Mouse (Mus musculus) CH12.LX (cell line): Measurements from ENCODE around the gene C1qtnf9. TPM values are rescaled to one million over a fixed set of nuclear protein-coding genes. Genes with fewer than 3 reads are reported as not detected.

Experiments used
- DNase-seq: peaks from one replicate; pipeline ENCODE4 v3.0.0-alpha.2; 2013; ENCODE audit errors: extremely low read depth
- H3K27ac ChIP-seq: 2 replicates; pipeline ENCODE4 v1.5.1; 2012; ENCODE audit warnings: low read depth, mild to moderate bottlenecking, control low read depth, moderate library complexity; ENCODE audit not compliant: insufficient read depth
- H3K27me3 ChIP-seq: replicated peaks from 2 replicates; pipeline ENCODE3; 2012; ENCODE audit warnings: inconsistent platforms
- H3K36me3 ChIP-seq, 2 experiments: replicated peaks in 1 of 2; 2 replicates each; pipeline versions ENCODE3 to v1.6.1; 2012; ENCODE audit warnings: inconsistent platforms in 1 of 2, low read length in 1 of 2, mild to moderate bottlenecking in 1 of 2, mixed read lengths in 1 of 2, moderate library complexity in 1 of 2; ENCODE audit not compliant: control insufficient read depth in 1 of 2, insufficient read depth in 1 of 2
- H3K4me1 ChIP-seq, 2 experiments: 2 replicates each; pipeline ENCODE4 v1.6.1; 2012; ENCODE audit warnings: inconsistent platforms in 1 of 2, moderate library complexity in 1 of 2; ENCODE audit not compliant: insufficient read depth in 2 of 2, control insufficient read depth in 1 of 2
- H3K4me2 ChIP-seq: 2 replicates; pipeline ENCODE4 v1.6.1; 2012; ENCODE audit warnings: low read depth, mild to moderate bottlenecking, control low read depth; ENCODE audit not compliant: poor library complexity, insufficient read depth, severe bottlenecking
- H3K4me3 ChIP-seq, 3 experiments: fragments of 150-350 bp in 1 of 3; sonication (generic) in 1 of 3; replicated peaks in 1 of 3; 2 replicates each; pipeline versions ENCODE3 to v1.5.1; 2011 to 2012; ENCODE audit warnings: low read depth in 2 of 3, low read length in 2 of 3, mild to moderate bottlenecking in 2 of 3, moderate library complexity in 2 of 3, control low read depth in 1 of 3, improper control_type of control experiment in 1 of 3, inconsistent platforms in 1 of 3, mixed read lengths in 1 of 3; ENCODE audit not compliant: poor library complexity in 1 of 3
- H3K79me2 ChIP-seq: replicated peaks from 2 replicates; pipeline ENCODE4 v1.6.1; 2012; ENCODE audit warnings: mild to moderate bottlenecking, moderate library complexity; ENCODE audit not compliant: control insufficient read depth, poor library complexity, insufficient read depth, severe bottlenecking; ENCODE audit errors: extremely low read depth
- H3K9ac ChIP-seq: 2 replicates; pipeline ENCODE4 v1.6.1; 2012; ENCODE audit warnings: low read depth, mild to moderate bottlenecking, control low read depth, moderate library complexity; ENCODE audit not compliant: insufficient read depth
- H3K9me3 ChIP-seq: replicated peaks from 2 replicates; pipeline ENCODE3; 2012; ENCODE audit warnings: low read length, inconsistent platforms, mixed read lengths
- BHLHE40 ChIP-seq: IDR thresholded peaks from 2 replicates; pipeline ENCODE4 v1.6.1; 2011; ENCODE audit warnings: mild to moderate bottlenecking, low read depth, low read length, improper control_type of control experiment
- CHD1 ChIP-seq: IDR thresholded peaks from 2 replicates; pipeline ENCODE4 v1.6.1; 2012; ENCODE audit warnings: low read depth, low read length, improper control_type of control experiment, inconsistent platforms
- CTCF ChIP-seq, 2 experiments: IDR thresholded peaks in 1 of 2; conservative IDR thresholded peaks in 1 of 2; 2 replicates each; pipeline ENCODE4 v1.5.1; 2011 to 2012; ENCODE audit warnings: low read depth in 2 of 2, low read length in 2 of 2, improper control_type of control experiment in 1 of 2, inconsistent platforms in 1 of 2, mild to moderate bottlenecking in 1 of 2, moderate library complexity in 1 of 2
- E2F4 ChIP-seq: IDR thresholded peaks from 2 replicates; pipeline ENCODE4 v1.6.1; 2011; ENCODE audit warnings: low read depth, low read length, improper control_type of control experiment; ENCODE audit not compliant: insufficient replicate concordance
- ELF1 ChIP-seq: IDR thresholded peaks from 2 replicates; pipeline ENCODE4 v1.6.1; 2014; ENCODE audit warnings: low read depth, mild to moderate bottlenecking, inconsistent platforms, low read length, improper control_type of control experiment
- ETS1 ChIP-seq: conservative IDR thresholded peaks from 2 replicates; pipeline ENCODE4 v1.6.1; 2012; ENCODE audit warnings: low read depth, mild to moderate bottlenecking, inconsistent platforms, low read length, improper control_type of control experiment, moderate library complexity
- HCFC1 ChIP-seq: IDR thresholded peaks from 2 replicates; pipeline ENCODE4 v1.6.1; 2012; ENCODE audit warnings: low read depth, mild to moderate bottlenecking, inconsistent platforms, low read length, improper control_type of control experiment
- IRF4 ChIP-seq: IDR thresholded peaks from 2 replicates; pipeline ENCODE4 v1.6.1; 2014; ENCODE audit warnings: low read depth, mild to moderate bottlenecking, inconsistent platforms, low read length, improper control_type of control experiment
- KAT2A ChIP-seq: IDR thresholded peaks from 2 replicates; pipeline ENCODE4 v1.6.1; 2012; ENCODE audit warnings: low read length, improper control_type of control experiment, inconsistent platforms; ENCODE audit not compliant: insufficient replicate concordance
- MAFK ChIP-seq: IDR thresholded peaks from 2 replicates; pipeline ENCODE4 v1.6.1; 2011; ENCODE audit warnings: low read length, improper control_type of control experiment; ENCODE audit not compliant: insufficient replicate concordance
- MAX ChIP-seq: IDR thresholded peaks from 2 replicates; pipeline ENCODE4 v1.6.1; 2011; ENCODE audit warnings: low read length, improper control_type of control experiment
- MAZ ChIP-seq: IDR thresholded peaks from 2 replicates; pipeline ENCODE4 v1.6.1; 2012; ENCODE audit warnings: low read depth, mild to moderate bottlenecking, inconsistent platforms, low read length, improper control_type of control experiment, moderate library complexity
- MEF2A ChIP-seq: IDR thresholded peaks from 2 replicates; pipeline ENCODE4 v1.6.1; 2014; ENCODE audit warnings: low read depth, mild to moderate bottlenecking, inconsistent platforms, low read length, improper control_type of control experiment, borderline replicate concordance
- MXI1 ChIP-seq: IDR thresholded peaks from 2 replicates; pipeline ENCODE4 v1.6.1; 2011; ENCODE audit warnings: mild to moderate bottlenecking, low read depth, low read length, improper control_type of control experiment
- NRF1 ChIP-seq: IDR thresholded peaks from 2 replicates; pipeline ENCODE4 v1.6.1; 2014; ENCODE audit warnings: low read depth, mild to moderate bottlenecking, inconsistent platforms, low read length, improper control_type of control experiment, moderate library complexity
- PAX5 ChIP-seq: IDR thresholded peaks from 2 replicates; pipeline ENCODE4 v1.6.1; 2012; ENCODE audit warnings: low read length, inconsistent platforms, mixed read lengths
- RAD21 ChIP-seq: IDR thresholded peaks from 2 replicates; pipeline ENCODE4 v1.6.1; 2011; ENCODE audit warnings: low read depth, mild to moderate bottlenecking, low read length, improper control_type of control experiment, moderate library complexity
- RCOR1 ChIP-seq: conservative IDR thresholded peaks from 2 replicates; pipeline ENCODE4 v1.6.1; 2012; ENCODE audit warnings: low read depth, mild to moderate bottlenecking, inconsistent platforms, low read length, improper control_type of control experiment
- SMC3 ChIP-seq: IDR thresholded peaks from 2 replicates; pipeline ENCODE4 v1.6.1; 2011; ENCODE audit warnings: low read depth, low read length, improper control_type of control experiment
- TBP ChIP-seq: conservative IDR thresholded peaks from 2 replicates; pipeline ENCODE4 v1.6.1; 2011; ENCODE audit warnings: low read depth, low read length, improper control_type of control experiment
- USF1 ChIP-seq: IDR thresholded peaks from 2 replicates; pipeline ENCODE4 v1.6.1; 2014; ENCODE audit warnings: low read depth, mild to moderate bottlenecking, inconsistent platforms, low read length, improper control_type of control experiment
- USF2 ChIP-seq: conservative IDR thresholded peaks from 2 replicates; pipeline ENCODE4 v1.6.1; 2011; ENCODE audit warnings: low read depth, low read length, improper control_type of control experiment
- ZC3H11A ChIP-seq: IDR thresholded peaks from 2 replicates; pipeline ENCODE4 v1.6.1; 2012; ENCODE audit warnings: low read depth, mild to moderate bottlenecking, inconsistent platforms, low read length, improper control_type of control experiment
- ZNF384 ChIP-seq: IDR thresholded peaks from 2 replicates; pipeline ENCODE4 v1.6.1; 2012; ENCODE audit warnings: low read depth, low read length, improper control_type of control experiment, inconsistent platforms
- dilution Hi-C: fragments of 300-500 bp; cut with MboI; formaldehyde crosslinking; loops from 2 replicates; pipeline ENCODE4 v1.14.3; 2020; ENCODE audit warnings: low sequenced_read_pairs; ENCODE audit not compliant: extremely low pct_unique_long_range_greater_than_20kb, extremely low pct_ligation_motif_present
- in situ Hi-C: fragments of 300-500 bp; cut with MboI; formaldehyde crosslinking; loops from 3 replicates; pipeline ENCODE4 v1.14.3; 2019; ENCODE audit warnings: low sequenced_read_pairs, low pct_ligation_motif_present, low pct_unique_long_range_greater_than_20kb, mixed read lengths
- polyA plus RNA-seq: library from polyadenylated mRNA; unstranded; fragments of >175 nt; gene quantifications from 2 replicates; pipeline ENCODE4 v1.2.1, GENCODE M21; 2012; ENCODE audit warnings: low read depth; ENCODE audit not compliant: insufficient read length
- total RNA-seq, 2 experiments: library from RNA; depleted of rRNA; stranded (reverse); fragments of 300-350 nt in 1 of 2; fragments of >200 nt in 1 of 2; gene quantifications; 2 replicates each; pipeline ENCODE4 v1.2.3; 2012 to 2014

Gene C1qtnf9
- total and polyA plus RNA-seq, 3 experiments, result 0.20 TPM; not detected in 2

DNA sequence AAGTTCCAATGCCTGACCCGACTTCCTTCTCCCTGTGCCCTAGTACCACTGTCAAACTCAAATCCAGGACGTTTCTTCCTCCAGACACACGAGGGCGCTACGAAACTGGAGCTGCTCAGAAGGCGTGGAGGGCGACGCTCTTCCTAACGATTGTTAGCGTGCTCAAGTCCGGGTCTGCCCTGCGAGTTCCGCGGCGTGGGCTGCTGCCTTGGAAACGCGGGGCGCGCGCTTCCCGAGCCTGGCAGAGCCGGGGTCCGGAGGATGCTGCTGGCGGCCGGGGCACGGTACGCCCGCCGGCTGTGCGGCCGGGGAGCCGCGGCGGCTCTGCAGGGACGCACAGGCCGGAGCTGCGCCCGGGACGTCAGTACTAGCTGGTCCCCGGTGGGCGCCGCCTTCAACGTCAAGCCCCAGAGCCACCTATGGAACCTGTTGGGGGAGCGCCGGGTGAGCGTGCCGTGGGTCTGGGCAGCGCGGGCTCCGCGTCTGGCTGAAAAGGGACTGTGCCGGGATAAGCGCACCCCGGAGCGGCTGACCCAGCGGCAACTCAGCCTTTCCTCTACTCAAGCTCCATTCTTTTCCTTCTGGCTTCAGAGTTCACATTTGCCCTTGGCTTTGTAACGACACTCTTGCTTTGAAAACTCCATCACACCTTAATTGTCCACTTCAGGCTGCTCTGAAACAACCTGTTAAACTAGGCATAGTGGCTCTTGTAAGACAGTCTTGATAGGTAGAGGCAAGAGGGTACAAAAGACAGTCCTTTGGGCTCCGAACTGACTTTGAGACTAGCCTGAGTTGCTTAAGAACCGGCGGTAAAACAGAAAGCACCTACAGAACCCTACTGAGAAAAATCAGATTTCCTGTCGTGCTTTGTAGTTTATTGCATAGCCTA is 16.7 kb downstream of the C1qtnf9 start, which contains the start of gene Mipep (continued):
- TF ChIP-seq CHD1 (no peak; the same call in 1 of the 2 replicates), KAT2A (peak; percentile 71; the same call in 1 of the 2 replicates), ZC3H11A (no peak), RAD21 (no peak; the same call in 1 of the 2 replicates), RCOR1 (no peak), SMC3 (peak; percentile 21; the same call in 1 of the 2 replicates), MAX (peak; percentile 90), MAFK (no peak), IRF4 (peak; percentile 51; the same call in 1 of the 2 replicates), USF2 (no peak), E2F4 (no peak), ZNF384 (no peak), MXI1 (peak; percentile 98), USF1 (no peak), PAX5 (no peak), ETS1 (0 out of 2 replicates have a peak, but pooled peaks have one; percentile 26), ELF1 (peak; percentile 83)

DNA sequence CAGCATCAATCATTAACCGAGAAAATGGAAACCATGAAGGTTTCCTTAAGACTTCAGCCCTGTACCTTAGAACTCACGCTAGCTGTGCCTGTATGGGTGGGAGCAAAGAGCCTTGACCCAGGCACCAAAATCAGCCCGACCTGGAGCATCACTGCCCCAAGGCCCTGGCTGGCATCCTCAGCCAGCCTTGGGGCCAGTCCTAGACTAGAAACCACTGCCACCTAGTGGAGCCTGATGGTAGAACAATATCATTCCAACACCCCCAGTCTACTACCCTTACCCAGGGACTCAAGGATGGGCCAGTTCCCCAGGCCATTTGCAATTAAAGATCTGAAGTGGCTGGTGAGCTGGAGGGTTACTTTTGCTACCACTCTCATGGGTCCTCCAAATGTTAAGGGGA is 22.2 kb downstream of the C1qtnf9 start:
- H3K36me3 ChIP-seq, result peaks cover 46 to 74% of the 10 kb centered on the region in 2 experiments
- H3K9me3 ChIP-seq, result no peaks in the 10 kb centered on the region
- in situ Hi-C loops (loop anchor here (10.0 kb wide), 2 partner anchors 295 to 505 kb away; no protein-coding TSS in a partner anchor), dilution Hi-C loops (no loop called here)
- 0 out of 2 replicates have a peak, but pooled peaks have one; percentile 29 for TF ChIP-seq MAZ
- no peak for TF ChIP-seq MAFK
- TF ChIP-seq TBP, result no peak
- TF ChIP-seq ETS1, result no peak
- TF ChIP-seq BHLHE40, result no peak
- no peak for TF ChIP-seq USF2
- TF ChIP-seq NRF1, result no peak
- peak; percentile 76 for TF ChIP-seq RAD21
- TF ChIP-seq MEF2A, result no peak
- TF ChIP-seq SMC3, result peak; percentile 68
- no peak for TF ChIP-seq PAX5
- TF ChIP-seq HCFC1, result no peak
- TF ChIP-seq ELF1, result no peak
- TF ChIP-seq ZC3H11A, result peak; percentile 18; the same call in 1 of the 2 replicates
- peak; percentile 68 to 84 for TF ChIP-seq CTCF (conservative IDR thresholded peaks at IDR 0.05 in 1 of 2, IDR thresholded peaks at IDR 0.05 in 1 of 2; ENCODE audit: low read depth in 2 of 2, low read length in 2 of 2)
- peaks cover 3 to 13% of the 10 kb centered on the region in 2 experiments; a peak in 3 of 4 replicates for H3K4me1 ChIP-seq
- H3K27me3 ChIP-seq, result no peaks in the 10 kb centered on the region
- peak; percentile 69 for DNase-seq
- H3K4me3 ChIP-seq, result no peak overlapping the region
- H3K27ac ChIP-seq, result no peak overlapping the region
- H3K79me2 ChIP-seq, result peaks cover 8% of the 10 kb centered on the region
- H3K4me2 ChIP-seq, result no peak overlapping the region
- H3K9ac ChIP-seq, result no peak overlapping the region
